Mouse (Mus musculus): Measurements from ENCODE around the gene Armc5.

The Armc5 gene

DNA sequence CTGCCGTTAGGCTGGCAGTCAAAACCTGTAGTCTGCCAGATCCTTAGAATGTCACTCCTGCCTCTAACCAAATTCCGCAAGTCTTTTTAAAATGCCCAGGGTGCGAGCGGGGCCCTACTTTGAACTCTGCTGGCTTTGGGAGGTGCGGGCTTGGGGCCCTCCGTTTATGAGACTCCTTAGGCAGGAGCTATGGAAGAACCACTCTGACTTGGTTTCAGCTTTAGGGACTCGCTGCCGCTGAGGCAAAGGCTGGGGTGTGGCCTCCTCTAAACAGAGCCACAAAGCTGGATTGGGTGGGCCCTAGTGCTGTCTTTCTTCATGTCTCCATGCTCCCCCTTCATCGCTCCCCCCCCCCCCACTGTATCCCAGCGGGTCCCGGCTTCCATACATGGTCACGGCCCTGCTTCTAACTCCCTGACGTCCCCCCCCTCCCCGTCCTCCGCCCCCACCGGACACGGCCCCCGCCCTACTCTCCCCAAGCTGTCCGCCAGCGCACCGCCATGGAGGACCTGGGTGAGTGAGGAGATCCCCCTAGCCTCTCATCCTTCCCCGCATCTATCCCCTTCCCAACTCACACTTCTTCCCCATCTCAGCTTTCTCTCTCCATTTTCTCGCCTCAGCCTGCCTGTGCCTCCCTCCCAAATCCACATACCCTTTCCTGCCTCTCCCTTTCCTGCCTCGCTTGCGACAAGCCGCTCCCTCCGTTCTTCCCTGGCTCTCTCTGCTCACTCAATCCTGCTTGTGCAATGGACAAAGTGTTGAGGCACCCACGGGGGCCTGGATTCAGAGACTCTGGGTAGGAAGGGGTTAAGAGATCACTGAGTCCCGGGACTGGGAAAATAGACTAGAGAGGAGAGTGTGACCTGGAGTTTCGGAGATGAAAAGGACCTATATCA, 9.6 kb downstream of the Armc5 start, which contains the start of gene Tgfb1i1:
TSS of gene Tgfb1i1 (plus strand) at position 317 of the 896 bp plus-strand sequence.
- DNase-seq (ENCODE audit: low spot score), result no peak

DNA sequence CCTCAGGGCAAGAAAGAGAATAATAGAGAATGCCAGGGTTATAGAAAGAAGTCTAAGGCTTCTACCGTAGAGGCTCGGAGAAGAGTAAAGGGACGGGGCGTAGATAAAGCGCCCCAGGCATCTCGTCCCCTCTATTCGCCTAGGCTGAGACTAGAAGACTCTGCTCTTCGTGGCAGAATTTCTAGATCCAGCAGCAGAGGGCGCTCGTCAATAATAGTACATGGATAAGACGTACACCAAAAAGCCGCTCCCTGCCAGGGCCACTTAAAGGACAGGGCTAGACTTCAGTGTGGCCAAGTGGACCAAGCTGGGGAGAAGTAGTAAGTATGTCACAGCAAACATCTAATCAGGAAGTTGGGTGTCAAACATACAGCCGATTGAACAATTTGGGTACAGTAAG, 10.3 kb downstream of the Armc5 start:
- DNase-seq (ENCODE audit: low spot score), result peak; percentile 75

DNA sequence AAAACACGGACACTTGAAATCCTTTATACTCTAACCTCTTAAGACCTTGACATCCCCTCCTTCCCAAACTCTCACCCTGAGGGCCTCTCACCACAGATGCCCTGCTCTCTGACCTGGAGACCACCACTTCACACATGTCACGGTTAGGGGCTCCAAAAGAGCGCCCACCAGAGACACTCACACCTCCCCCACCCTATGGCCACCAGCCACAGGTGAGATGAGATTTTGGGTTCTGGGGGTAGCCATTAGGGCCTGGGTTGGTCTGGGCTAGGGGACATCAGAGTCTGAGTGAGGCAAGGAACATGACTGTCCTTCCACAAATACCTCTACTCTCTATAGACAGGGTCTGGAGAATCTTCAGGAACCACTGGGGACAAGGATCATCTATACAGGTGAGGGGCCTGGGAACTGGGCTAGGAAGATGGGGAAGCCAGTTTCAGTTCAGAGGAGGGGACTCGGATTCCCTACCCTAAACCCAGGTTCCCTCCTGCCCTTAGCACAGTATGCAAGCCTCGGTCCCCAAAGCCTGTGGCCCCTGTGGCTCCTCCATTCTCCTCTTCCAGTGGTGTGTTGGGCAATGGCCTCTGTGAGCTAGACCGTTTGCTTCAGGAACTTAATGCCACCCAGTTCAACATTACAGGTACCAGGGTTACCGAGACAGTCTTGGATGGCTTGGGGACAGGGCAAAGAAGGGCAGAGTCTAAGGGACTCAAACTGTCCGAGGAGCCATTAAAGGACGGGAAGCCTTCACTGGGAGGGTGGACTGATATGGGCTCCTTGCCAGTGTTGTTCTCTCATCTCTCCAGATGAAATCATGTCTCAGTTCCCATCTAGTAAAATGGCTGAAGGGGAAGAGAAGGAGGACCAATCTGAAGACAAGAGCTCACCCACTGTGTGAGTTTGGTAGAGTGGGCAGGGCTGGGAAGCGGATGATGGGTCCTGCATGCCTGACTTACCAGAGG, 11.2 kb downstream of the Armc5 start:
- DNase-seq (ENCODE audit: low spot score), result no peak

DNA sequence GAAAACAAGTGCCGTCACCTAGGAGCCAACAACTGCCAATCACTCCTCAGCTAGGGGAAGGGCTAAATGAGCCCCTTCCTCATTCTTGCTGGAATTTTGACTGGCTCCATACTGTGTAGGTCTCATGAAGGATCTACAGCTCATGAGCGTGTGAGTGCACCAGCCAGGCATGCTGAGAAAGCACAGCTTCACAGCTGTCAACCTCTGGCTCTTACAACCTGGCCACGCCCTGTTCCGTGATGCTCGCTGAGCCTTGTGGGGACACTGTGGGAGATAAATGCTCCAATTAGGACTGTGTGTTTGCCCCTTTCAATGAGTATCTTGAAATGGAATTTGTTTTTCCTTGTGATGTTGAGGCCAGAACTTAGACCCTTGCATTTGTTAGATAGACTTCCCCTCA, 12.9 kb downstream of the Armc5 start:
- no peak for DNase-seq (ENCODE audit: low spot score)

DNA sequence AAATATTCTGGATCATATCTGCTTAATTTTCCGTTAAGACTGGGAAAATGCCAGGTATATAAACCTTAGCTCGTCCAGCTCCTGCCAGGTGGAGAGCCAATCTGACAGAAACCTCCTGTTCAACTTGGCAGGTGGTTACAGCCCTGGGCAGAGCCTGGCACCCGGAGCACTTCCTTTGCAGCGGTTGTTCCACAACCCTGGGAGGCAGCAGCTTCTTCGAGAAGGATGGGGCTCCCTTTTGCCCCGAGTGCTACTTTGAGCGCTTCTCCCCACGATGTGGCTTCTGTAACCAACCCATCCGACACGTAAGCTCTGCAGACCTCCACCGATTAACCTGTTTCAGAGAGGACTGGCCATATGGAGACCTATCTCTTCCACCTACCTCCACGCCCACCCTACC, 14.8 kb downstream of the Armc5 start:
- no peak for DNase-seq (ENCODE audit: low spot score)

DNA sequence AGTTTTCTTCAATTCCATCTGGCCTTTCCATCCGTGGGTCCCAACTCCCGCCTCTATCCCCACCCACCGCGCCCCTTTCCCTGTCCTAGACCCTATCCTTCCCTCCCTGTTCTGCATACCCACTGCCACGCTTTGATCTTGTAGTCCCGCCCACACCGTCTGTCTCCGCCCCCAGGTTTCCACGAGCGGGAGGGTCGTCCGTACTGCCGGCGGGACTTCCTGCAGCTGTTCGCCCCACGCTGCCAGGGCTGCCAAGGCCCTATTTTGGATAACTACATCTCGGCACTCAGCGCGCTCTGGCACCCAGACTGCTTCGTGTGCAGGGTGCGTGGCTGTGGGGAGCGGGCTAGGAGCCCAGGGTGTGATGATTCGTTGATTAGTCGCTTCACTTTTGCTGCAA, 15.5 kb downstream of the Armc5 start:
- DNase-seq (ENCODE audit: low spot score), result no peak

DNA sequence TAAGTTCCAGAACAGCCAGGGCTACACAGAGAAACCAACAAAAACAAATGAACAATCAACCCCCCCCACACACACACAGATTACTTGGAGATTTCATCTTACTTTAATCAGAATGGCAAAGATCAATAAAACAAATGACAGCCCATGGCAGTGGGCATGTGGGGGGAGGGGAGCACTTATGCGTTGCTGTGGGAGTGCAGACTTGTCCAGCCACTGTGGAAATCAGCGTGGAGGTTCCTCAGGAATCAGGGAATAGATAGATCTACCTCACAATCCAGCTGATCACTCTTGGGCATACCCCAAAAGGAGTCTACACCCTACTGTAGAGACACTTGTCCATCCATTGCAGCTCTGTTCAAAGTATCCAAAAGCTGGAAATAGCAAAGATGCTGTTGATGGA, 17.8 kb downstream of the Armc5 start:
- DNase-seq (ENCODE audit: low spot score), result no peak

DNA sequence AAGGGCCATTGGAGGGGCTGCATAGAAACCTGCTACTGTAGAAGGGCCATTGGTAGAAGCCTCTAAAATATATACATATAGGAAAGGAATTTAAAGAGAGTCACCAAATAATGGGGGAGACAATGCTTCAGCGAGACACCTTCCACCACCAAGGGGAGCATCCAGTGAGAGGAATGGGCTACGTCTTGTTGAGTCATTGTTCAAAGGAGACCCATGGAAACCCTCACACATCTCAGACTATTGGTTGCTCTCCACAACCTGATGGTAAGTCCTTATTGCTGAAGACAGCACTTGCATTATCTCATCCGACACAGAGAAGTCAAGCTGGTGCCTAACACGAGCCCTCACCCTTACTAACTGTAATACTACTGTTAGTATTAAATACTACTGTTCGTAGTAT, 18.6 kb downstream of the Armc5 start:
- DNase-seq (ENCODE audit: low spot score), result no peak

DNA sequence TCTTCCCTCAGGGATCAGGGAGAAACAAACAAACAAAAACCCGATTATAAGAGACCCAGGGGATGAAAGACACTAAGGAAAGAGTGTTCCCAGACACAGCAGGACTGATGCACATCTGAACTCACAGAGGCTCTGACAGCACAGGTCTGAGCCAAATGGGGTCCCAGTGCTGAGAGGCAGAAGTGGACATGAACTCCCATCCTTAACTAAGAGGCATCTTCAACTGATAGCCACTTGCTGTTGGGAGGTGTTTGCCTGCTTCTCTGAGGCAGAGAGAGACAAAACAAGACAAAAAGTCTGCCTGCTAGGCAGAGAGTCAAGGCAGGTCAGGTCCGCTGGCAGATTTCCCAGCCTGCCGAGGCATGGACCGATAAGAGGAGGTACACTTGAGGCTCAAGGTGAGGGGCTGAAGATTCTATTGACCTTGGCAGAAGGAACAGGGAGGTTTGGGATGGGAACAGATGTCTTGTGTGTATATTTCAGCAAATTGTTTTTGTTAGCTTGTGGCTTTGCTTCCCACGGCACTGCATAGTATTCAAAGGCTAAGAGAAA, 19.7 kb downstream of the Armc5 start:
- peak; percentile 67 for DNase-seq (ENCODE audit: low spot score)

DNA sequence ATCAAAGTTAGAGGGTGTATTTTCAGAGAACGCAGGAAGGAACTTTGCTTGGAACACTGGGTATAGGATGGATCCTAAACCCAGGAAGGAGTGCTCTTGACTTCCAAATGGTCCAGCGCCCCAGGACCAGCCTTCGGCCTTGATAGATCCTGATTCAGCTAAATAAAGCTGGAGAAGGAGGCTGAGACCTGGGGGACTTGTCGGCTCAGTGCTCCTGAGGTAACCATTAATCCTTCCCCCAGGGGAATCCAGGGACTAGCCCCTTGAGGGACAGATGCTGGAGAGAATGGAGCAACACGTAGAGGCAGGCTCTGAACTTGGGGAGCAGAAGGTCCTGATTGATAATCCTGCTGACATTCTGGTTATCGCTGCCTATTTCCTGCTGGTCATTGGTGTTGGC, 28.3 kb downstream of the Armc5 start, which contains the start of gene Slc5a2:
TSS of gene Slc5a2 (plus strand) at position 247 of the 400 bp plus-strand sequence.
- no peak for DNase-seq (ENCODE audit: low spot score)

DNA sequence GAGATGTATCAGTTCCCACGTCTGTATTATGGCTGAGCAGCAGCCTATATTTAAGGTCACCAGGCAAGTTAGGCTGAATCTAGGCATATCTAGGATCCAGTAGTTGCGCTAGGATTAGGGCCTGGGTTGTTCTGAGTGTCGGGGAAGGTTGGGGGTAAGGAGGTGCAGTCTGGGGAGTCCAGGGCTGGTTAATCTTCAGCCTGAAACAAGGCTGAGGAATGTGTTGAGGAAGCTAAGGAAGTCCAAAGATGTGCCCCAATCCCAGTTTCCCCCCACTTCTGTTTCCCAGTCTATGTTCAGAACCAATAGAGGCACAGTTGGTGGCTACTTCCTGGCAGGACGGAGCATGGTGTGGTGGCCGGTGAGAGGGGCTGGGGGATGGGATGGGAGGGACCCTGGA, 28.9 kb downstream of the Armc5 start:
- no peak for DNase-seq (ENCODE audit: low spot score)

DNA sequence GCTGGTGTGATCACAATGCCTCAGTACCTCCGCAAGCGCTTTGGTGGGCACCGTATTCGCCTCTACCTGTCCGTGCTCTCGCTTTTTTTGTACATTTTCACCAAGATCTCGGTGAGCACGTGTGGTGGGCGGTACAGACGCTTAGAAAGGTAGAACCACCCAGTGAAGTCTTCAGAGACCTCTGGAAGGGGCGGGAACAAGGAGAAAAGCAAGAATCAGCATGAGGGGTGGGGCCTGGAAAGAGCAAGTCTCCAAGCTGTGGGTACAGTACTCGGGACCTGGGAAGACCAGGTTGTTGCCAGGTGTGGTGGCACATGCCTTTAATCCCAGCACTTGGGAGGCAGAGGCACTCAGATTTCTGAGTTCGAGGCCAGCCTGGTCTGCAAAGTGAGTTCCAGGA, 30.2 kb downstream of the Armc5 start:
- no peak for DNase-seq (ENCODE audit: low spot score)

DNA sequence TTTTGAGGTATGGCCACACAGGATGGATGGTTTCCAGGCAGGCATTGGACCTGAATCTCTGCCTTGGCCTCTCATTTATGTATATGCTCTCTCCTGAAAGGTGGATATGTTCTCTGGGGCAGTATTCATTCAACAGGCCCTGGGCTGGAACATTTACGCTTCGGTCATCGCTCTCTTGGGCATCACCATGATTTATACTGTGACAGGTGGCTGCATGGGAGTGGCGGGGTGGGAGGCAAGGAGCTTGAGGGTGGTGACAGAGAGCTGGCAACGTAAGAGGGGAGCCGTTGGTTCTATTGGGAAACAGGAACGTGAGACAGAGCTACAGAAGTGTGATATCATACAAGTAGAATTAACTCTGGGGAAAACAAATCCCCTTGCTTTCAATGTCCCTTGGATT, 30.7 kb downstream of the Armc5 start:
- DNase-seq (ENCODE audit: low spot score), result no peak

DNA sequence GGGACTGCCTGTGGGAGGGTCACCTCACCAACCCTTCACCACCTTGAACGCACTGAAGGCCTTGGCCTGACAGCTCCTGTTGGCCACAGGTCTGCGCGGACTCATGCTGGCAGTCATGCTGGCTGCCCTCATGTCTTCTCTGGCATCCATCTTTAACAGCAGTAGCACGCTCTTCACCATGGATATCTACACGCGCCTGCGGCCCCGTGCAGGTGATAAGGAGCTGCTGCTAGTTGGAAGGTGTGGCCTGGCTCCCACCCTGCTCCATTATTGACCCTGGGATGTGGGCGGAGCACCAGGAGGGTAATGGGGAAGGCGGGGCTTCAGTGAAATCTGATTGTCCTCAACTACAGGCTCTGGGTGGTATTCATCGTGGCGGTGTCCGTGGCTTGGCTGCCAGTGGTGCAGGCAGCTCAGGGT, 33.3 kb downstream of the Armc5 start:
- no peak for DNase-seq (ENCODE audit: low spot score)

DNA sequence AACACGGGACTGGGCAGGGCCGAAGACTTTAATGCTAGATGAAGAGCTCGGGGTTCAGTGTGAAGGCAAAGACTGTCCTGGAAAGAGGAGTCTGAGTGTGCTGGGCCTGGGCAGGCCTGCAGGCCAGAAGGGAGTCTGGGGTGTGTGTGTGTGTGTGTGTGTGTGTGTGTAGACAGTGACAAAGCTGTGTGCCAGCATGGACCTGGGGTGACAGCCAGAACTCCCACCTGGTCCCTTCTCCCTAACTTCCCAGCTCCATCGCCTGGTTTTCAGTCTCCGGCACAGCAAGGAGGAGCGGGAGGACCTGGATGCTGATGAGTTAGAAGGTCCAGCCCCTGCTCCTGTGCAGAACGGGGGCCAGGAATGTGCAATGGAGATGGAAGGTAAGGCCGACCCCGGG, 34.4 kb downstream of the Armc5 start:
- no peak for DNase-seq (ENCODE audit: low spot score)

DNA sequence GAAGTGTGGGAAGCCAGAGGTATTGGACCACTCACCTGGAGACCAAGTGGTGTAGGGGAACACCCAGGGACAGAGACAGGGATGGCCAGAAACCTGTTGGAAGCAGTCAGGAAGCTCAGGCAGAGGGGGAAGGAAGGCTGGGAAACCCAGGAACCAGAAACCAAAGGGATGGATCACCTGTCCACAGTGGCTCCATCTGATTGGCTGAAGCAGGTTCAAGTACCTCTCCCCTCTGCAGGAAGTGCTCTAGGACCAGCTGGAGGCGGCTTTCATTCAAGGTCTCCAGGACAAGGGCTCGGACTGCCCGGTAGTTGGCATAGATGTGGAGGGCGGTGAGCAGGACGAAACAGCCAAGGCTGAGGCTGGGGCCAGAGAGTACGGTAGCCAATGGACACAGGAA, 38.9 kb downstream of the Armc5 start:
- no peak for DNase-seq (ENCODE audit: low spot score)

DNA sequence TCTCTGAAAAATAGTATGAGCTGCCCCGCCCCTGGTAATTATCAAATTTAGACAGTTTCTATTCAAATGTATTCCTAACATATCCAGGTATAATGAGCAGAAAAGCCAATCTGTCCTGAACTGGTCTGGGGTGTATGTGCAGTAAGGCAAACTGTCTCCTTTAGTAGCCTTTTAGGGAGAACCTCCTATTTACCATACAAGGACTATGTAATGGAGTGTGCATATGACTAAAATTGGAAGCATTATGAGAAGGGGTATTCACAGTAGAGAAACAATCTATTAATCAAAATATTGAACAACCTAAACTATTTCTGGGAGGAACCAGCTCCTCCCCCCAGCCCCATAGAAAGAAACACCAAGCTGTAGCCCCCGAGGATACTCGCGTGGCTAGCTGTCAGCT, 42.6 kb downstream of the Armc5 start:
- no peak for DNase-seq (ENCODE audit: low spot score)

DNA sequence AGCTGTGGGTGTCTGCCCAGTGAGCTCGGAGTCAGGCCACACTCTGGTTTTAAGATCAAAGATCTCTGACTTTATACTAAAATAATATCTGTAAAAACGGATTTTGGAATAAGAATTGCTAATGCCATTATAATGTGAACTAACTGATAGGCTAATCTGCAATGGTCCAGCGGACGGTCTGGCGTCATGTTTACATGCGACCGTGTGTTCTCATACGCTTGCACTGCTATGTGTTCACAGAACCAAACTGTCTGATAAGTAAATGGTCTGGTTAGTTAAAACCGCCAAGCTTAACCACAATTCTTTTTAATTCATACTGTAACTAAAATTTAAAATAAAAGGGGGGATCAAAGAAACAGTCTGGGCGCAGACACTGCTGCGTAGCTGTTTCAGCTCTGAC, 44.6 kb downstream of the Armc5 start:
- no peak for DNase-seq (ENCODE audit: low spot score)

DNA sequence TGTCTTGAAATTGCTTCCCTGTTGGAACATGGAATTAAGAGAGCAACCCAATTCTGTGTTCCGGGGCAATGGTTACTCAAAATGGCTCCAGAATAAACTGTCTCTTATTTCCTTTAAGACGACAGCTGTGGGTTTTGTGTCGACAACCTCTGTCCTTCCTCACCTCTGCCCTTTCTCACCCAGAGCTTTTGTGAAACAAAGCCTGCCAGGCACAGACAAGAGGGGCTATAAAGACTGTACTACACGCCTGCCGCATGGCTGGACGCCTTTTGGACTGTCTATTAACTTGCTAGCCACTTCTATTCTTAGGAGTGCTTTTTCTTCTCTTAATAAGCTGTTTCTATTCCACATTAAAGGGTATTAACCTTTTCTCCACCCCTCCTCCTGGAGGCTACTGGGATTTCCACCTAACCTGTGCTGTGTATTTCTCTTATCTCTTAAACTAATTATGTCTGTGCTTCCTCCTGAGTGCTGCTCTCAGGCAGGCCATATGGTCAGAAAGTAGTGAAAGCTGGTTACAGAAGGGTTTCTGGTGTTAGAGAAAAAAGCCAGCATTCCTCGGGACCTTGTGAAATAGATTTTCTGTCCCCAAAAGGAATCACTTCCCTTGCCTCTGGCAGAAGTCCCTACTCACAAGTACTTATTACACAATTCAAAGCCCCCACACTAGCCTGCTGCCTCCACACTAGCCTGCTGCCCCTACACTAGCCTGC, 45.5 kb downstream of the Armc5 start:
- DNase-seq (ENCODE audit: low spot score), result no peak

DNA sequence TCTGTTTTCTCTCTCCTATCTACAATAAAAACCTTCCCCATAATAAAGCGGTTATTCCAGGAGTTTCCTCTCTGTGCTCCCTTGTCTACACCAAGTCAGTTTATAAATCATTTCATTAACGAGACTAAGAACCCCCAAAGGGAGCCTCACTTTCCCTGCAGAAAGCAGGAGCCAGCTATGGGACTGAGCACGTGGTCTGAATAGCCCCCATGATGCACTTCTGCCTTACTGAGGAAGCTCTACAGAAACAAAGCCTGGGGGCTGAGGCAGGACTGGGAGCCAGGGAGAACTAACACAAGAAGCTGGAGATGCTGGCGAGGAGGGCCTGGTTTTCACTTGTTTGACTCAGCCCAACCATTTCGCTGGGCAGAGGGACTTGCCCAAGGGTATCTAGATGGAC, 46.9 kb downstream of the Armc5 start:
- no peak for DNase-seq (ENCODE audit: low spot score)

DNA sequence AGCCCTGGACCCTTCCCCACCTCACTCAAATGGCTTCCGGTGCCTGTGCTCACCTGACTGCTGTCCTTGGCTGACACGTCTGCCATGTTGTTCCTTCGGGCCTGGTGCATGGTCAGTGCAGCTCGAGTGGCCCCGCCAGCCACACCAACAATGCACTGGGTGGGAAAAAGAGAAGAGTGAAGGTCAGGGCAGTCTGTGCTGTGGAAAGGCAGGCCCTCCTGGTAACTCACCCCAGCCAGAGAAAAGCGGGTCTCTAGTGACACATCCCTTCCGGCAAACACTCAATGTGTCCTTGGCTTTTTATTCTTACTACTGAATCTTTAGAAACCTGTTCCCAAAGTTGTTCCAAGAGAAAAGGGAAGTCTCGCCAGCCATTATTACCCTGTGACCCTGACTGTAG, 47.9 kb downstream of the Armc5 start:
- DNase-seq (ENCODE audit: low spot score), result no peak

All from testis, postnatal 14 days (tissue).